Mouse (Mus musculus): ENCODE measurements around the gene Tk2.

Tk2 gene

GRCm38 (mm10) chr8:104219079-104219478 is 29.3 kb downstream of the Tk2 start:
- no peak for DNase-seq

DNA sequence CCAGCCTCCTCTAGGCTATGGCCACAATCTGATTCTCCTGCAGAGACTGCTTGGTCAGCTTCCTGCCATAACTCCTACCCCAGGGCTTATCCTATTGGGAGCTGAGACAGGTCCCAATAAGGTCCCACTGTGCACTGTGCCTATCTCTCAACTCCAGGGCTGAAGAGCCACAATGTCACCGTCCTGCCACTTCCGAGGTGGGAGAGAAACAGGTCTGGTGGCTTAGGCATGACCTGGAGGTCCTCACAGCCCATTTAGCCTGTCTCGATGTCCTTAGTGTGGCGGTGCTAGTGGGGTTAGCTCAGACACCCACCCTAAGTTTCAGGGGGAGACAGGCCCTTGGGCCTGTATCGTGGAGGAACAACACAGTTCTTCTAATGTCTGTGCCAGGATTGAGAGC is 30.8 kb downstream of the Tk2 start:
- no peak for DNase-seq

- no peak for DNase-seq
These were observed 43.1 kb downstream of the Tk2 start for GRCm38 (mm10) chr8:104205292-104205691.

GRCm38 (mm10) chr8:104202320-104202719 is 46.0 kb downstream of the Tk2 start:
- no peak for DNase-seq

DNA sequence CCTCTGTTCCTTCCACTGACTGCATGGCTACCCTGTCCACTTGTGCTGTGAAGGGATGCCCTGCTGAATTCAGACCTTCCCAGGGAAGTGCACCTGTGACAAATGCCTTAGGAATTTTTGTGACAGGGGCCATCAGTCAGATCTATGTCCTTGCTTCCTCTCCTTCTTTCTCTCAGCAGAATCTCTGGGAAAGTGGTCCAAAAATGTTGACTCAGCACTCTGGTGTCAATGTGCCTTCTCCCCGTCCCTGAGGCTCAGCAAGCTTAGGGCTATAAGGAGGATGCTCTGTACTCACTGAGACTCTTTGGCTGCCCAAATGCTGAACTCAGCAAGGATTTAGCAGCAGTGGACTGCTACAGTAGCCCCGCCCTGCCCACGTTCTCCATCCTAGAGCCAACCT is 46.7 kb downstream of the Tk2 start:
- no peak for DNase-seq

- no peak for DNase-seq
These were observed 48.6 kb downstream of the Tk2 start for GRCm38 (mm10) chr8:104199802-104200201.

GRCm38 (mm10) chr8:104191496-104191895 is 56.9 kb downstream of the Tk2 start:
- DNase-seq: no peak

DNA sequence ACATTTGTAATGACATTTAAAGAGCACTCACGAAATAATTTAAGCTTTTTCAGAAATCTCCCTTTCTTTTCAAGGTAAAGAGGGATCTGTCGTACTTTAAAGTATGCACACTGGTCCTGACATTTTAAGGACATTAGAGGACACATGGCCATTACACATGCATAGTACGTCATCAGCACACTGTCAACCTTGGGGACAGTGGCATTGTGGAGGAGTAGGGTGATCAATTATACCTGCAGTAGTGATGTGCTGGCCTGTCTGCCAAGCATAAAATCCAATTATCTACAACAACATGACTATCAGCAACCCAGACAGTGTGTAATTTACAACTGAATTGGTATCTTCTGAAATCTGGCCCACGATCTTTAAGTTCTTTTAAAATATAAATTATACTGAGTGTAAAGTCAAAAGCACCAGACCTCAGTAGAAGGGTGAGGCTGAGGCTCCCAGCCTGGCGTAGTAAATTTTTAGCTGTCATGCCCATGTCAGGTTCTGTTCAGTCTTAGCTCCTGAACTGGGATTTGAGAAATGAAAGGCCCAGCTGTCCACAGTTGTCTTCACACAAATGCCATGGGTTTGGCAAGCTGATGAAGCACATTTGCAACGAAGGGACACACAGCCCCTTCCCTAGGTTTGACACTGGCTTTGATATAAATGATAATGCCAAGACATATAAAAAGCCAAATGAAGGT is 57.4 kb downstream of the Tk2 start:
- no peak for DNase-seq

GRCm38 (mm10) chr8:104188459-104188858 is 59.9 kb downstream of the Tk2 start:
- DNase-seq: no peak

DNA sequence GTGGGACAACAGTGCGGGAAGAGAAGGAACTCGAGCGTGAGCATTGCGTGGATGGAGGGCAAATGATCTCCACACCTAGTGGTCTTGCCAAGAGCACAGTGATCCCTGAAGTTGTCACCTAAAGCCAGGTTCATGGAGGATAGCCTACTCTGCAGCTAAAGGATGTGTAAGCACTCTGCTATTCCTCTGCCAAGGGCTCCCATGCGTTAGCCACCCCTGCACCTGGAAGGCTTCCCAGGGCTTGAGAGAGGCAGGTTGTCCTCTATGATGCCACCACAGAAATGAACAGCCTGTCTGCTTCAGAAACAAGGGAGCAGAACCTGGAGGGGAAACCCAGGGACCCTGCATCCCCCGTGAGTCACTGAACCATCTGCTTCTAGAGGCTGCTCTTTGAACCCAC is 60.7 kb downstream of the Tk2 start:
- DNase-seq: no peak

- no peak for DNase-seq
These were observed 61.5 kb downstream of the Tk2 start for GRCm38 (mm10) chr8:104186827-104187226.

GRCm38 (mm10) chr8:104184905-104185304 is 63.5 kb downstream of the Tk2 start:
- no peak for DNase-seq

DNA sequence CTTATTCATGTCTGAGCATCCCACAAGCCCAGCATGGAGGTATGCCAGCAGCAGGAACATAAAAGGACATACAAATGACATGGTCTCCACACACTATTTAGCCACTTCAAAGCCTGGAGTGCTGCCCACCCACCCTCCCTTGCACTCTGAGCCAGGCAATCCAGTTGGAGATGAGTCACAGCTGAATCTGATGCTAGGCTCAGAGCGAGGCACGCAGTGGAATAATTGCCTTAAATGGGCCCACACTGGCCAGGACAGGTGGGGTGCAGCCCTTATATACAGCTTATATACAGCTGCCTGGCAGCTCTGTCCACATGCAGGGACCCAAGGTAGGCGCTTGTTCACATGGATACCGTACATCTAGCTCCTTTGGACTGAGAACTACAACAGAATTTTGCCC is 71.3 kb downstream of the Tk2 start:
- DNase-seq: no peak
